In the genomic region with DNA sequence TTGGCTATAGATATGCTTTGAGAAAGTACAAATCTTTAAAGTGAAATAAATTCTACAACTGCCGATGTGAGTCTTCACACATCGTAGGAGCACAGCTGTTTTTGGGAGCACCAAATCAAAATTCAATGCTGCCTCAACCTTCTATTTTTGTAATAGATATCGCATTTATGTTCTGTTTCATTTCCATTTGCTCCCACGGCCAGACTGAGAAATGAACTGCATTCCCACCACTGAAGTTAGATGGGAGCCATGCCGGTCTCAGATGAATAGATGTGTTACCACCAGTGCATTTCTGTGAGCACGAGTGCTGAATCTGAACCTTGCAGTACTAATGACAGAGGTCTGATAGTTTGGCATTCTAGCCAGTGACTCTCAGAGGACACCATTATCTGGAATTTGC, we compare ENCODE assay signal across 23 mouse cellular contexts. TPM values are rescaled to one million over a fixed set of nuclear protein-coding genes. Genes with fewer than 3 reads are reported as not detected.
DNase-seq lines count a peak whose midpoint lies in the region; ATAC-seq and TF ChIP-seq lines count a peak whose summit lies in the region.
"Had no signal": no experiment of that assay in that cellular context is flagged by ENCODE, and none has a peak within 500 bp of the region (broad histone marks: within the 10 kb centered on the region; RNA-seq: fewer than 3 reads in every experiment).

No protein-coding gene starts in this region.

- H3K9ac ChIP-seq in heart, adult 2 months (ENCODE audit: low read depth, low read length), result no peak overlapping the region
- H3K9ac ChIP-seq: embryonic facial prominence, embryonic 13.5 days; embryonic facial prominence, embryonic 15.5 days; forebrain, embryonic 13.5 days; forebrain, embryonic 15.5 days; forebrain, postnatal 0 days had no signal

- no peak overlapping the region for H3K4me3 ChIP-seq in heart, adult 2 months
- no peak overlapping the region for H3K4me3 ChIP-seq in bone marrow macrophage, adult 2 months (ENCODE audit: insufficient read depth, low read length)
- H3K4me3 ChIP-seq: embryonic facial prominence, embryonic 13.5 days; embryonic facial prominence, embryonic 15.5 days; forebrain, embryonic 13.5 days; forebrain, embryonic 15.5 days had no signal

- no peaks in the 10 kb centered on the region for H3K4me1 ChIP-seq in heart, adult 2 months (ENCODE audit: control insufficient read depth, insufficient read depth, low read length)
- peaks cover 15% of the 10 kb centered on the region for H3K4me1 ChIP-seq in bone marrow macrophage, adult 2 months (ENCODE audit: control insufficient read depth, insufficient read depth, low read length)
- H3K4me1 ChIP-seq: embryonic facial prominence, embryonic 13.5 days; embryonic facial prominence, embryonic 15.5 days; forebrain, embryonic 13.5 days; forebrain, embryonic 15.5 days had no signal

- H3K36me3 ChIP-seq in heart, adult 2 months (ENCODE audit: control insufficient read depth, insufficient read depth, low read length), result no peaks in the 10 kb centered on the region
- H3K36me3 ChIP-seq: embryonic facial prominence, embryonic 13.5 days; embryonic facial prominence, embryonic 15.5 days; forebrain, embryonic 15.5 days had no signal

- 78% methylated on average over 6 of the region's 6 CpGs for WGBS in heart, adult 2 months

- intact Hi-C loops in heart, adult 2 months (cut with DNase I), result no loop called here

- DNase-seq in heart, adult 11 months, result peak; percentile 18
- DNase-seq in heart, adult 2 months, result no peak
- peak; percentile 43 for DNase-seq in brain, adult 2 months (ENCODE audit: low read depth, low spot score)
- DNase-seq: adrenal gland, adult 2 months; adrenal gland, postnatal 10 days; adrenal gland, postnatal 25 days; cerebellum, adult 11 months; cerebellum, adult 18-20 months; cerebellum, adult 8-10 months; cerebellum, adult 9-11 months; cerebellum, postnatal 14 days; cerebellum, postnatal 36 days; embryo, embryonic 11 days; forebrain, postnatal 0 days had no signal

- no peak for TF ChIP-seq POLR2A in heart, adult 2 months (IDR thresholded peaks at IDR 0.05; ENCODE audit: insufficient read depth, low read depth, low read length)
- no peak for TF ChIP-seq POLR2A in bone marrow macrophage, adult 2 months (IDR thresholded peaks at IDR 0.05; ENCODE audit: borderline replicate concordance, low read depth, low read length)

- ATAC-seq in erythroblast, adult 5-6 weeks (replicated peaks; ENCODE audit: low FRiP score, poor library complexity, severe bottlenecking), result no peak
- ATAC-seq: forebrain, embryonic 13.5 days; forebrain, embryonic 15.5 days; forebrain, postnatal 0 days had no signal

- no peak for TF ChIP-seq EP300 in heart, adult 2 months (IDR thresholded peaks at IDR 0.05; ENCODE audit: insufficient read depth, low read depth, low read length)

- no peak overlapping the region for H3K27ac ChIP-seq in heart, adult 2 months
- peak overlapping the region; percentile 34; the same call in 1 of the 2 replicates for H3K27ac ChIP-seq in bone marrow macrophage, adult 2 months (ENCODE audit: insufficient read depth, low read depth, low read length)
- H3K27ac ChIP-seq: embryonic facial prominence, embryonic 13.5 days; embryonic facial prominence, embryonic 15.5 days; forebrain, embryonic 13.5 days; forebrain, embryonic 15.5 days had no signal

- H3K79me2 ChIP-seq in heart, adult 2 months (replicated peaks; ENCODE audit: control insufficient read depth, insufficient read depth, low read length), result no peaks in the 10 kb centered on the region

- TF ChIP-seq CTCF in heart, adult 2 months (IDR thresholded peaks at IDR 0.05), result no peak
- no peak for TF ChIP-seq CTCF in bone marrow macrophage, adult 2 months (IDR thresholded peaks at IDR 0.05; ENCODE audit: low read depth, low read length)

- no peaks in the 10 kb centered on the region for H3K27me3 ChIP-seq in heart, adult 2 months (ENCODE audit: control insufficient read depth, insufficient read depth, low read length)
- H3K27me3 ChIP-seq: embryonic facial prominence, embryonic 13.5 days; embryonic facial prominence, embryonic 15.5 days; forebrain, embryonic 13.5 days; forebrain, embryonic 15.5 days had no signal

RNA-seq across cellular contexts. Expression of a gene that starts 58.3 kb away (rescaled TPM):
- total RNA-seq in heart, adult 2 months (2021), result under 1 TPM; 0.08 to 0.14 TPM
- 0.12 and 0.18 TPM in 2 replicates for polyA plus RNA-seq in heart, adult 2 months (2012; rRNA removed)
- not detected in 2 replicates for polyA plus RNA-seq in bone marrow macrophage, adult 2 months (2012; ENCODE audit: insufficient read depth, insufficient read length, missing spikeins)
- not detected in 2 replicates for total RNA-seq in erythroblast, adult 5-6 weeks (2015; ENCODE audit: low replicate concordance)
- not detected in 2 replicates for total RNA-seq in erythroblast, adult 5-6 weeks (2017; ENCODE audit: low replicate concordance)
- total RNA-seq: common myeloid progenitor, adult 5-6 weeks; MEL had no signal
- polyA plus RNA-seq: C2C12 had no signal

Comparison
In these comparisons a context has a peak if more than half of its experiments do, and no peak if none do; other contexts are left out.
1. DNase-seq: peak in heart, adult 11 months (single experiment) and brain, adult 2 months (single experiment); none in heart, adult 2 months (0 of 2).